Mouse (Mus musculus) heart, adult 2 months (tissue): ENCODE data around the gene Rapgef2.

Source experiments
- CTCF ChIP-seq: fragments of 200-600 bp; IDR thresholded peaks from 2 replicates; pipeline ENCODE4 v1.8.1; 2022; ENCODE audit warnings: antibody characterized with exemption, mild to moderate bottlenecking, moderate library complexity
- POLR2A ChIP-seq: fragments of 200-500 bp; IDR thresholded peaks from 2 replicates; pipeline ENCODE4 v1.6.1; 2011; ENCODE audit warnings: mild to moderate bottlenecking, low read depth, low read length, control low read depth; ENCODE audit not compliant: insufficient read depth

DNA sequence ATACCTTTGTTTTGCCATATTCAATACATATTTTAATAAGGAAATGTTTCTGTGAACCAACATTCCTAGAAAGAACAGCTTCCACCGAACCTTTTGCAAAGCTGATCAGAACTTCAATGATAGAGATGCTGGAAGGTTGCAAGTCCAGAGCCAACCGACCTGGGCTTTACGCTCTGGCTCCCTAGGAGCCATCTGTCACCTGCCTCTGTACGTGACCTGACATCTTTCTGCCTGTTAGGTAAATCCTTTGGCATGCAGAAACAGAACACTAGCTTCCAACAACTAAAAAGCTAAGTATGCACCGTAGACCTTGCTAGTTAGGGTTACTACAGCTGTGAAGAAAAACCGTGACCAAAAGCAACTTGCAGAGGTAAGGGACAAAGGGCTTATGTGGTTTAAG is 178.1 kb downstream of the Rapgef2 start:
- TF ChIP-seq CTCF = no peak
- TF ChIP-seq POLR2A = no peak
